Mouse (Mus musculus) MEL (cell line): ENCODE results near the gene Ccdc40.

Experiments used
- GABPA ChIP-seq: IDR thresholded peaks from 2 replicates; pipeline ENCODE4 v1.6.1; 2012; ENCODE audit warnings: low read depth, mild to moderate bottlenecking, inconsistent platforms, low read length, improper control_type of control experiment, moderate library complexity
- HCFC1 ChIP-seq: IDR thresholded peaks from 2 replicates; pipeline ENCODE4 v1.6.1; 2012; ENCODE audit warnings: low read depth, mild to moderate bottlenecking, inconsistent platforms, low read length, improper control_type of control experiment, moderate library complexity
- MYB ChIP-seq: IDR thresholded peaks from 2 replicates; pipeline ENCODE4 v1.6.1; 2011; ENCODE audit warnings: mild to moderate bottlenecking, low read depth, low read length, improper control_type of control experiment
- MYC ChIP-seq: IDR thresholded peaks from 2 replicates; pipeline ENCODE4 v1.6.1; 2011; ENCODE audit warnings: low read depth, mild to moderate bottlenecking, low read length, improper control_type of control experiment, moderate library complexity
- POLR2A ChIP-seq, 2 experiments: IDR thresholded peaks; 2 replicates each; pipeline ENCODE4 v1.6.1; 2011 to 2012; ENCODE audit warnings: low read length in 2 of 2, mild to moderate bottlenecking in 2 of 2, control low read depth in 1 of 2, improper control_type of control experiment in 1 of 2, low read depth in 1 of 2, moderate library complexity in 1 of 2; ENCODE audit not compliant: control insufficient read depth in 1 of 2, insufficient read depth in 1 of 2, poor library complexity in 1 of 2
- POLR2AphosphoS2 ChIP-seq: IDR thresholded peaks from 2 replicates; pipeline ENCODE4 v1.6.1; 2011; ENCODE audit warnings: low read length, improper control_type of control experiment
- ZNF384 ChIP-seq: IDR thresholded peaks from 2 replicates; pipeline ENCODE4 v1.6.1; 2012; ENCODE audit warnings: low read depth, mild to moderate bottlenecking, inconsistent platforms, low read length, improper control_type of control experiment

- TF ChIP-seq HCFC1 (no peak), MYC (no peak), POLR2AphosphoS2 (no peak), POLR2A (IDR thresholded peaks at IDR 0.05; ENCODE audit: control insufficient read depth in 1 of 2, insufficient read depth in 1 of 2, low read depth in 1 of 2, low read length in 2 of 2, poor library complexity in 1 of 2) (no peak), MYB (no peak), GABPA (no peak), ZNF384 (no peak)
Measured at GRCm38 (mm10) chr11:119228846-119229626, 664 bp downstream of the Ccdc40 start.
